25 mouse cellular contexts compared by ENCODE assay signal in the genomic region with DNA sequence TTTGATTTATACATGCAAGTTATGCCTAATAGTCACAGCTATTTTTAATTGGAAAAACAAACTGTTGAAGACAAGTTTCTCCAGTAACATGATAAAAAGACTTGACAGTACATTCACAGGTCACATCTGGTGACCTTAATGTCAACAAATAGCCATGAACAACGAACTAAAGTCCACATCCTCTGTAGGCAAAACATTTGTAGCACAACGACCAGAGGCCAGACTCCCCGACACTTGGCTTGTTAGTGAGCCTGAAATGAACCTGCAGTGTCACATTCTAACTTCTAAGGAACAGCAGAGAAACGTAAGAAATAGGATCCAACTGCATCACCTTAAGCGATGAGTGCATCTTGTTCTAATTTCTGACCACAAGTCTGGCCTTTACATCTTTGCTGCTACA.
"Had no signal": no experiment of that assay in that cellular context is flagged by ENCODE, and none has a peak within 500 bp of the region (broad histone marks: within the 10 kb centered on the region; RNA-seq: fewer than 3 reads in every experiment).

No protein-coding gene starts in this region.

- H3K4me3 ChIP-seq: heart, embryonic 10.5 days; heart, embryonic 13.5 days; heart, embryonic 15.5 days; hindbrain, embryonic 13.5 days; hindbrain, embryonic 15.5 days; limb, embryonic 15.5 days had no signal

- H3K9ac ChIP-seq: heart, embryonic 13.5 days; heart, embryonic 15.5 days; hindbrain, embryonic 15.5 days; kidney, embryonic 15.5 days; limb, embryonic 13.5 days; limb, embryonic 15.5 days; liver, embryonic 13.5 days had no signal

- H3K9me3 ChIP-seq: heart, embryonic 10.5 days; heart, embryonic 13.5 days; heart, embryonic 15.5 days; hindbrain, embryonic 13.5 days; hindbrain, embryonic 15.5 days; kidney, embryonic 15.5 days; limb, embryonic 13.5 days; limb, embryonic 15.5 days; liver, embryonic 13.5 days had no signal

- ATAC-seq: hindbrain, postnatal 0 days; intestine, embryonic 16.5 days had no signal

- H3K4me2 ChIP-seq: heart, embryonic 15.5 days; kidney, embryonic 15.5 days; limb, embryonic 15.5 days had no signal

- H3K27ac ChIP-seq: heart, embryonic 10.5 days; heart, embryonic 13.5 days; heart, embryonic 15.5 days; hindbrain, embryonic 13.5 days; hindbrain, postnatal 0 days; kidney, embryonic 15.5 days; kidney, postnatal 0 days; limb, embryonic 13.5 days; limb, embryonic 15.5 days had no signal

- H3K27me3 ChIP-seq: heart, embryonic 13.5 days; heart, embryonic 15.5 days; hindbrain, embryonic 13.5 days; hindbrain, embryonic 15.5 days; kidney, embryonic 15.5 days; limb, embryonic 13.5 days; limb, embryonic 15.5 days; liver, embryonic 13.5 days had no signal

- DNase-seq: gastrocnemius, postnatal 14 days; gastrocnemius, postnatal 36 days; heart, adult 18-20 months; heart, postnatal 14 days; heart, postnatal 36 days; kidney, adult 11 months; kidney, adult 2 months; kidney, adult 9 months; kidney, postnatal 14 days; kidney, postnatal 36 days; layer of hippocampus, adult 9-11 months; layer of hippocampus, postnatal 36 days; left cerebral cortex, postnatal 4 days; liver, embryonic 13.5 days had no signal
